Mouse (Mus musculus) retina, postnatal 1 day (tissue): ENCODE measurements around the gene Fam169a.
A peak's percentile ranks its signal among the peaks of the same experiment; 100 is the strongest.
"Not testable (repeated sequence)": the region's sequence is repeated elsewhere in the genome, so short reads cannot be mapped to it uniquely, and the experiment has no call there.

Experiments used
- DNase-seq: peaks from one replicate; pipeline ENCODE4 v3.0.0-alpha.2; 2012

Gene Fam169a

DNA sequence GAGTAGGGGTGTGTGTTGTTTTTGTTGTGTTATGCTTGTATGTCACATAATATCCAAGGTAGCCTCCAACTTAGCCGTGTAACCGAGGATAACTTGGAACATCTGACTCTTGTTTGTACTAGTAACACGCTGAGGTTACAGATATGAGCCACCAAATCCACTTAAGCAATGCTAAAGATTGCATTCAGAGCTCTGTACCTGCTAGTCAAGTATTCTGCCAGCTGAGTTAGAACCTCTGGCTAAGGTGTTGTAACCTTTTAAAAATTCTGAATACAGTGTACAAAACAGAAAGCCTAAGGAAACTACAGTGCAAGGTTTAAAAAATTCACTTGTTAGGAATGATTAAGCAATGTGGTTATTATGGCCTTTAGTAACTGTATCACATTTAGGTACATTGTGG is 13.5 kb downstream of the Fam169a start:
- DNase-seq = no peak

DNA sequence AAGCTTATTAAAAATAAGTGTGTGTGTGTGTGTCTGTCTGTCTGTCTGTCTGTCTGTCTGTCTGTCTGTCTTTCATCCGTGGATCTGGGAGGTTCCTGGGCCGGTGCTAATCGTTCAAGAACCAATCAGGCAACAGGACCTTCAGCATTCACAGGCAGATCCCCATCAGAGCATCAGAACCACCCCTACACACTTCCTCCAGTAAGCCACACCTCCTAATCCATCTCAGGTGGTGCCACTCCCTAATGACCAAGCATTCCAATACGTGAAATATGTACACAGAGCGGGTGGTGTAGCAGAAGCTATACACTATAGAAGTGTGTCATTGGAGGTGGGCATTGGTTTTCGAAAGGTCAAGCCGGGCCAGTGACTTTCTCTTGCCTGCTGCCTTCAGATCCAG is 15.3 kb downstream of the Fam169a start:
- no peak for DNase-seq

DNA sequence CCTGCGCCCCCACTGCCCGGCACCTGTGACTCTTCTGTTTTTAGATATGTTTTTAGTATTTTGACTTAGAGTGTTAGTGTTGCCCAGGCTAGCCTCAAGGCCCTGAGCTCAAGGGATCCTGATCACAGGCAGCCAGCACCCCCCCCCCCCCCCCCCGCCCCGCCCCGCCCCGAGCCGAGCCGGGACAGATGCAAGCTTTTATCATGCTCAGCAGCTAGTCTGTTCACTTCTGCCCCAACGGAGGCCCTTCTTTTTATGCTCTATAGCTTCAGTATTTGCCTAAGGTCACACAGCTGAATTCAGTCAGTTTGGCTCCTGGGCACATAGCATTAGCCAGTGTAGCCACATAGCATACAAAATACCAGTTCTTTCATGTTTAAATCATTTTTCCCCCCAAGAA is 19.2 kb downstream of the Fam169a start:
- DNase-seq = peak; percentile 42

DNA sequence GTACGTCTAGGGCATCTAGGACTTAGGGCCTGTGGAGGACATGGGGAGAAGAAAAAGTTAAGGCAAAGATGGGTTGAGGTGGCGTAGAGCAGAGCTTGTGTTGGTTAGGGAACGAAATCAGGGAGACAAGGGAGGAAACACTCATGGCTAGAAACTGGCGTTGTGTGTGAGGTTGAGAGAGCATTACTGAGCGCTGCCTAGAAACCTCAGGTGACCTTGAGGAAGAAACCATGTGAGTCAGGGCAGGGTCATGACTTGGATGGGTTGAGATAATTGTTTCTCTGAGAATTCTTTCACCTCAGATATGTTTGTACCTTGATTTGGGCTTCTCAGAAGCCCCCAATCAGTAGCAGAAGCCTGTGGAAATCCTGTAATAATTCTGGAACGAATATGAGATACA is 20.3 kb downstream of the Fam169a start:
- no peak for DNase-seq

DNA sequence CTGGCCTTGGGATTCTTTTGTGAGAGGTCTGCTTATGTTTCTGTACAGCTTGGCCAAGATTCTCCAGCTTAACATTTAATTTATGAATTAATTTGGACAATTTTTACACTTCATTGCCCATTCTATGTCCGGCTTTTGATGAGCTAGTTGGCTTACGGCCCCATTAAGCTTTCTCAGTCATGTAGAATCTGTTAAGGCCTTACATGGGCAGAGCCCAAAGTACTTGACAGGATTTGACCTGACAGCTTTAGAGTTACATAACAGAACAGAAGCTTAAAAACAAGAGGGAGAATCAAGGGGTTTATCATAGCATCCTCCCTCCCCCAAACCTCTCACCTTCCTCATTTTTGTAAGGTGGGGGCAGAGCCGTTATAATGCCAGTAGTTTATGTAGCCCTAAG is 21.1 kb downstream of the Fam169a start:
- peak; percentile 97 for DNase-seq

DNA sequence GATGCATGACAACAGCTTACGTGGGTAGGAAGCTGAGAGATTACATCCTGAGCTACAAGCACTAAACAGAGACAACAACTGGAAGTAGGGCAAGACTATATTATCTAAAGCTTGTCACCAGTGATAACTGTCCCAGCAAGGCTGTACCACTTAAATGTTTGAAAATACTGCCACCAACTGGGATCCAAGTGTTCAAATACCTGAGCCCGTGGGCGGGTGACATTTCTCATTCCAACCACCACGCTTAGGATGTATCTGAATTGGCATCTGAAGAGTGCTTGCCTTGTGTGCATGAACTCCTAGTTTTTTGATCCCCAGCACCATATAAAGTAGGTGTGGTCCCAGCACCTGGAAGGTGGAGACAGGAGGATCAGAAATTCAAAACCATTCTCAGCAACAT is 28.6 kb downstream of the Fam169a start:
- no peak for DNase-seq

DNA sequence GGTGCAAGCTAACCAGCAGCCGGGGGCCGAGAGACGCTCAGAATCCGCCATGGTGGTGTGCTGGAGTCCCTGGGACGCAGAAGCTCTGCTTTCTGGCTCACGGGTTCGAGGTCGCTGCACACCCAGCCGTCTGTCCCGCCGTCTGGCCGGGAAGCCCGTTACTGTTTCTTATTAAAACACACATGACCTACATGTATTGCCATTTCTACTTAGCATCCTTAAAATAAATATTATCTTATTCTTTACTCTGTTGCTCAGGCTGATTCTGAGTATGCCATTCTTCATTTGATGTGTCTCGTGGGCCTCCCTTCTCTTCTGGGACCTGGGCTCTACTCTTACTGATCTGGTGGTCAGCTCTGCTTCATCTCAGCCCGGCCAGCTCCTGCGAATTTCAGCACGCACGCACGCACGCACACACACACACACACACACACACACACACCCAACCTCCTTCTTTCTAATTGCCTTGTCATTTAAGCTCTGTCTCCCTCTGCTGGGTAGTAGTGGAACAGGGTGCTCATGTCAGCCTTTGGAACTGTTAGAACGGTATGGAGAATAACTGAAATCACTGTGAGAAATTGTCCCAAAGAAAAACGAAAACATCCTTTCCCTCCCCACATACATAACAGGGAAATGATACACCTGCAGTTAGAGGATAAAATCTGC is 32.2 kb downstream of the Fam169a start, which contains the start of gene Gm6169:
Gene Gm6169 (minus strand): TSS at position 51 of the 666 bp plus-strand sequence.
- peak; percentile 87 for DNase-seq

DNA sequence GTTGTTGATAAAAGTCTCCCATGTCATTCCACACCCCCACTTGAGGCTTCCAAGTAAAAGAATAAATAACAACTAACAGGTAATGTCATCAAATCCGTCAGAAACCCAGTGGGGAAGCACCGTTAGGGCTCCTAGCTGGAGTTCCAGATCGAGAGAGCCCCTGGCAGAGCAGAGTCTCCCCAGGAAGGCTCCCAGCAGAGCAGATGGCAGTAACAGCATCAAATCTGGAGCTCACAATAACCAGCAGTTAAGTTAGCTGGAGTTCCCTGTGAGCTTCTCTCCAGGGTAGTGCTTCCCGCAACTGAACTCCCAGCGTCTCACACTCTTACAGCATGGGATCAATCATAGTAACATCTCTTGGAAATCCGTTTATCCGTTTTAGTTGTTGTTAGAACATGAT is 37.9 kb downstream of the Fam169a start:
- DNase-seq = no peak

DNA sequence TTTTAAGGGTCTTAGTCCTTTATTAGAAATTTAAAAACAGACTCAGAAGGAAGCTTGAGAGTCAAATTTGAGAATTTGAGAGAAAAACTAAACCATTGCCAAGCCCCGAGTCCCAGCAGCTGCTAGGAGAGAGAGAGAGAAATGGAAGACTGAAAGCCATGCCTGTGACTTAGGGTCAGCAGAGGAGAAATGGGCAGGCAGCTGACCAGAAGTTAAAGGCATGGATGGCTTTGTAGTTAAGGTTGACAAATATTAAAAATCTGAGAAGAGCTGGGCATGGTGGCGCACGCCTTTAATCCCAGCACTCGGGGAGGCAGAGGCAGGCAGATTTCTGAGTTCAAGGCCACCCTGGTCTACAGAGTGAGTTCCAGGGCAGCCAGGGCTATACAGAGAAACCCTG is 40.6 kb downstream of the Fam169a start:
- not testable (repeated sequence) for DNase-seq

DNA sequence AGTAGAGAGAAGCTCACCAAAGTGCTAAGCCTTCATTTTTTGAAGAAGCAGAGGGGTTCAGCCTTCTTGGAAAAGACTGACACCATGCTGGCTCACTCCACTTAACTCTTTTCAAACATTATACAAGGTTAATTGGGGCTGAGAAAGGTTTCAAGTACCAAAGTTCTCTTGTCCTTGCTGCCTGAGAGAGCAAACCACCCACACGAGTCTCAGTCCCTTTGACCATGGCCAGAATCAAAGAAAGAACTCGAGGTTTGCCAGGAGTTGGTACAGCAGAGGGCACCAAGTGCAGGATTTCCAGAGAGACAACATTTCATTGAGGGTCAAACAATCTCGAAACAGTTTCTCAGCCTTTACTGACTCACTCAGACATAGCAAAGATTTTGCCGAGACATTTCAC is 42.0 kb downstream of the Fam169a start:
- no peak for DNase-seq

DNA sequence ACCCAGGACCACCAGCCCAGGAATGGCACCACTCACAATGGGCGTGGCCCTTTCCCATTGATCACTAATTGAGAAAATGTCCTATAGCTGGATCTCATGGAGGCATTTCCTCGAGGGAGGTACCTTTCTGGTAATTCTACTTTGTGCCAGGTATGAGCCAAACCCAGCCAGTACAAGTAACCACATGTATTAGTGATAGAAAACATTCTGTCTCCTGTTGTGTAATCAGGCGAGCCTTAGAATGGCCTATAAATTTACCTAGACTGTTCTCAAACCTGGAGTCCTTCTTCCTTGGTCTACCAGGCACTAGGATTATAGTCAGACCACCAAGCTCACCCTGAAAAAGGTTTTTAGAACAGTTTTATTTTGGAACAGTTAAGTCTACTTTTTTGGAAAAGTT is 54.3 kb downstream of the Fam169a start:
- DNase-seq = no peak

DNA sequence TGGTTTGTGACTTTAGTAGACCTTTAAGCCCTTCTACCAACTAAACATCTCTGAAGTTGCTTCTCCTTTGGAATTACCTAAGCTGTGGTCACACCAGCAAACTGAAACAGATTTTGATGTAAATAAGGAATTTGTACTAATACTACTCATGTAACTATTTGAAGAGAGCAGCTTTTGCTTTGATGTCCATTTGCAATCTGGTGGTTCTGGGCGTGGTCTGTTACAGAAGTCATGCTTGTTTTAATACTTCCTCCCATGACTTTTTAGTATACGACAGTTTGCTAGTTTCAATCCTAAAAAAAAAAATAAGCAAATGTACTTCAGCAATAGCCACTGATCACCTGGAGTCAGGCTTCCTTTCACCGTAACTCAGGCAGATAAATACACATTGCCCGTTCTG is 62.6 kb downstream of the Fam169a start:
- DNase-seq = not testable (repeated sequence)

DNA sequence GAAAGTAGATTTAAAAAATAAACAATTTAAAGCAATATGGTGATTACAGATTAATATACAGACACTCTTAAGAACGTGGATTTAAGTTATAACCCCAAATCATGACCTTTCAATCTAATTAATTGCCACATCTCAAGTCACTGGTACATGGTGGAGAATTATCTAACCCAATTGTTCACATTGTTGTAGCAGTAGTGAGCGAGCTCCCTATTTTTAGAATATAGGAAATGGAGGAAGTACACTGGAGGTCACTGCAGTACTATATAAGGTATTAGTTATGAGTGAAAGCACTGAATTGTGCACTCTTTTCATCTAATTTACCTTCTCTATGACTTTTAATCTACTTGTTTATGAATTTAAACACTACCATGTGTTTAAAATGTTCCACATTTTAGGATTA is 63.3 kb downstream of the Fam169a start:
- not testable (repeated sequence) for DNase-seq

DNA sequence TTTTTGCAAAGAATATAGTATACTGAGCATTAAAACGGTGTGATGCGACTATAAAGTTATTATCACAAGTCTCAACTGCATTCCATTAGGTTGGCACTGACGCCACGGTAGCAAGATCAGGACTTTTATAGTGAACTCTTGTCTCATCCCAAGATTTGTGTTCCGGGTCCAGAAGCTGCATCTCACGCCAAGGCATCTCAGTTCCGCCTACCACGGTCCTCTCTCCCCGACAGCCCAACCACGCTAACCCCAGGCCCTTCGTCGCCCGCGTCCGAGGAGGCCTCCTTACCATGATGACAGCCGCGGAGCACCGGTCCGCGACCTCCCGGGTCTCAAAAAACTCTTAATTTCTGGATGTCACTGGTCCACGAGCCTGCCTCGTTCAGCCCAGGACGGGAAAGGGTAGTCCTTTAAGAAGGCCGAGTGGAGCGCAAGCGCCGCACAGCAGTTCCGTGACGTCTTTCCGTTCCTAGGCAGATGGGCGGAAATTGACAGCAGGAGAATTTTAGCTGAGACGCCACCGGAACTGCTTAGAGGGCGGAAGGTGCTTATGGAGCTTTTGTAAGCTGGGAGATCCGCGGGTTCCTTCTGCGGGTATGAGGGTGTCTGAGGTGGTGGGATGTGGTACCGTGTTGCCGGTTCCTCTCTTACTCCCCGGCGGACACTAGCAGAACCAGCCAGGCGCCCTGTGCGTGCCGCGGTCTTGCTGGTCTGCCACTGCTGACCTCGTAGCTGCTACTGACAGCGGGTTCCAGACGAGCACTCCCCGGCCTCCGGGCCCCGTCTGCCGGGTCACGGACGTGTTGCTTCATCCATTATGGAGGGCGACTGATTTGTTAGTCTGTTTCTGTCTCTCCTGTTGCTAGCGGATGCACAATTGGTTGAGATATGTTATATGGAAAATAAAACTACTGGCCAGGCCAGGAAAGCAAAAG is 70.6 kb downstream of the Fam169a start, which contains the start of the genes Gfm2 and Nsa2:
Gene Gfm2 (plus strand): TSS at position 472 of the 935 bp plus-strand sequence.
Gene Nsa2 (minus strand): TSS at position 472 of the 935 bp plus-strand sequence.
- peak; percentile 97 for DNase-seq

DNA sequence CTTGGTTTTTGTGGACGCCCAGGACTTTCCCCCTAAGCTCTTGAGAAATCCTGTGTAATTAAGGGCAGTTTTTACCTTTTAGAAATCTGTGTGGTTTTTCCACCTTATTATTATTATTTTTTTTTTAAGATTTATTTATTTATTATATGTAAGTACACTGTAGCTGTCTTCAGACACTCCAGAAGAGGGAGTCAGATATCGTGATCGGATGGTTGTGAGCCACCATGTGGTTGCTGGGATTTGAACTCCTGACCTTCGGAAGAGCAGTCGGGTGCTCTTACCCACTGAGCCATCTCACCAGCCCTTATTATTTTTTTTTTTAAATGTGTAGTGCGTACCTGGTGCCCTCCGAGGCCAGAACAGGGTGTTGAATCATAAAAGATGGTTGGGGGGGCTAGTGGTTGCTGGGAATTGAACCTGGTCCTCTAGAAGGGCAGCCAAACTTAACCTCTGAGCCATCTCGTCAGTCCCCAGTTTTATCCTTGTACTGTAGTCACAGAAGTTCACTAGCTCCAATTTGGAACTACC is 71.4 kb downstream of the Fam169a start:
- not testable (repeated sequence) for DNase-seq

DNA sequence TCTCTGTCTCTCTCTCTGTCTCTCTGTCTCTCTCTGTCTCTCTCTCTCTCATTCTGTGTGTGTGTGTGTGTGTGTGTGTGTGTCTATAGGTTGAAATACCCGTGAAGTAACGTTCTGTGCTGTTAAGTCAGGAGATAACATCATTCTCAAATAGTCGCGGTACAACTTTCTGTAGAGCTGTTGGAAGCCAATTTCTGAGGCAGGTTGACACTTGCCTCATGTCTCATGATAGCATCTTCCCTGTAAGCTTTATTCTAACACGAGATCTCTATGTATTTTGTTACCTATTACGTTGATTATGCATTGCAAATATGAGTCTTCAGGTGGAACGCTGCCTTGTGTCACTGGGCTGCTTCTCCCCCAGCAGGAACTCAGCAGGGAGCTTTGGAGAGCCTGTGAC is 75.2 kb downstream of the Fam169a start:
- no peak for DNase-seq

DNA sequence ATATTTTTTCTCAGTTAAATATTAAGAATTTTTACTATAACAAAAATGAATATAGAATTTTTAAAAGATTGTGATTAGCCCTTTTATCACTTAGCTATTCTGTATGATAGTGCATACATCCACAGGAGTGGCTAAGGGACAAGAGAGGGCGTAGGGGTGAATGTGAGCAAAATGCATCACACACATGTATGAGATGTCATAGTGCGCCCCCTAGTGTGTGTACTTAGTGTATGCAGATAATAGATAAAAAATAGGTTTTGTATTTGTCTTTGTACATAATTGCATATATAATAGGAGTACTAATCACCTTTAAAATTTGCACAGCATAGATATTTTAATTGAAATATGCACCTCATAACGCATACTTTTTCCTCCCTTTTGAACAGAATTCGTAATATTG is 78.7 kb downstream of the Fam169a start:
- DNase-seq = peak; percentile 75

DNA sequence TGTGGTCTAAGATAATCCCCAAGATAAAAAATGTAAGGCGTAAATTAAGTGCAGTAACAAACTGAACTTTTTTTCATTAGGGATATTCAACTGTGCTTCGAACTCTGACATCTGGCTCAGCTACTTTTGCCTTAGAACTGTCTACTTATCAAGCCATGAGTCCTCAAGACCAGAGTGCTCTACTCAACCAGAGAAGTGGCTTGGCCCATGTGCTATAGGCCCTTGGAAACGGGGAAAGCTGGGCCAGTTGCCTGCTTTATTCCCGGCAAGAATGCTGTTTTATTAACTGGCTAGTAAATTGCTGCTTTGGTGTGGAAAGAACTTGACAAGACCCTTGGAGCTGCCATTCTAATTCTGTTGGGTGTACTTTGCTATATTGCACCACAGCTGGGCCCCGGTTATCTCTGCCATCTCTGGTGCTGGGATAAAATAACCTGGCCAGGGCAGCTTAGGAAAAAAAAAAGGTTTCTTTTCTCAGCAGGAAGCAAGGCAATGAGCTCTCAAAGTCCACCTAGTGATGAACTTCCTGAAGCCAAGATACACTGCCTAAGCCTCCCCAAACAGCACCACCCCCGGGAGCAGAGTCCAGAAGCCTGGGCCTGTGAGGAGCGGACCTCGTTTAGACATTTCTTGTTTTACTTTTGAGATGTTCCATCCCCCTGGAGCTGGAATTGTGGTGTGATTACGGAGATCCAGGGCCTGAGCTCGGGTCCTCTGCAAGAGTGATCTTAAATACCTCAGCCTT is 108.6 kb downstream of the Fam169a start:
- DNase-seq = no peak

DNA sequence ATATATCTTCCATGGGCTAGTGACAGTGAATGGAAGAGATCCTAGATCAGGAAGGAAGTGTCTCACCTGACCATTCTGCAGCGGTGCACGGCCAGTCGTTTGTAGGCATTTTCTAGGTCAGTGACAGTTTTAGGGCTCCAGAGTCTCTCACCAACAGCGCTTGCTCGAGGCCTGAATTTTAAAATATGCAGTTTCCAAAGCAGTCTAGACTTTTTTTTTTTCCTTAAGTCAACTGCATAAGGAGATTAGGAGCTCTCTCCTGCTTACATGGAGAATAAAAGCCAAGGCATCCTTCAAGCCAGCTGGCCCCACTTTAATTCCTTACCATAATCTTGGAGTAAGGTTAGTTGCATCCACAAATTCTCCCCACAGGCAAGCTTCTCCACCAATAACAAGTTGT is 109.6 kb downstream of the Fam169a start:
- peak; percentile 18 for DNase-seq

DNA sequence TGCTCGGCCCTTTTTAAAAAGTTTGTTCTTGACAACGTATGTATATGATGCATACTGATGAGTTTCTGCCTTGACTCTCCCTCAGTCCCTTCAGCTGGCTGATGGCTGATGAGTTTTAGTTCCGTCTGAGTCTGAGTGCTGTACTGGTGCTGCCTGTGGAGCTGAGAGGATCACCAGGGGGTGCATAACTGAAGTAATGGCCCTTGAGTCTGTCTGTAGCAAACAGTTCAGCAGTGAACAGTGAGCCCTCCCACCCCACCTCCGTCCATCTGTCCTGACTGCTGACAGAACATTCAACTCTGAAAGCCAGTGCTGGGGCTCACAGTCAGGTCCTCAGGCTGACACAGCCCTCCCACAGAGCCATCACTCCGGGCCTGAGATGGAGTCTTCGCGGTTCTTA is 111.9 kb downstream of the Fam169a start:
- DNase-seq = no peak

DNA sequence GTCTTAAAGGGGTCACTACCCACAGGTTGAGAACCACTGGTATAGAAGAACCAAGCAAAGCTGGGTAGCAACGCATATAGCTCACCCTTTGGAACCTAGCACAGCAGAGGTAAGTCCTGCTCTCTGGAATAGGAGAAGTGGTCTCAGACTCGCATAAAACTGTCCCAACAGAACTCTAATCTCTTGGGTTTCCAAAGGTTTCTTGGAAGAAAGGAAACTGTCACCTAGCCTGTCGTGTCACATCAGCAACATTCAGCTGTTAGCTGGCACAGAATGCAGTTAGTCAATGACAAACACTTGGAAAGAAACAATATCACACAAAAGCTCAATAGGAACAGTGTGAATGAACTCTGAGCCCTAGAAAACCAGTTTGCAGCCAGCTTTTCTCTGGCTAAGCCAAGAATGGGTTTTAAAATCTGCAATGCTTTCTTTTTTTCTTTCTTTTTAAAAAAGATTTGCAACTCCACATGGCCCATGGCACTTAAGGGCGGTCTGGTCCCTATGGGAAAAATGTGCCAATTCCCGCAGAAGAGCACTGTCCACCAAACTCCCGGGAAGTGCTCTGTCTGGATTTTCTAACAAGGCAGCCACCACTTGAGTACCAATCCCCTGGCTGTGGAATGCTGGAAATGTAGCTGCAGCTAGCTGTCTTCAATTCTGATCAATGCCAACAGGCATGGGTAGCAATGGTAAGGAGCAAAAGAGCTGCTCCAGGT is 113.2 kb downstream of the Fam169a start:
- no peak for DNase-seq
